Mouse (Mus musculus) megakaryocyte-erythroid progenitor cell, adult 5-6 weeks (primary cell): ENCODE results near the gene Nkx2-5. TPM values are rescaled to one million over a fixed set of nuclear protein-coding genes. Genes with fewer than 3 reads are reported as not detected.

ENCODE experiments used
- ATAC-seq: replicated peaks from 2 replicates; pipeline ENCODE4 v1.8.0; 2016; ENCODE audit warnings: mild to moderate bottlenecking, inconsistent platforms; ENCODE audit not compliant: severe bottlenecking, poor library complexity, low FRiP score, low TSS enrichment
- total RNA-seq, 2 experiments: library from RNA; stranded (forward) in 1 of 2; stranded (reverse) in 1 of 2; fragments of 200-1000, 215-1000 nt in 1 of 2; fragments of >200 nt in 1 of 2; fragmentation: Nextera tagmentation in 1 of 2; gene quantifications; 2 replicates each; pipeline ENCODE4 v1.2.3; 2014 to 2017

Nkx2-5 gene
- total RNA-seq (2014; fragmentation: Nextera tagmentation): not detected in 2 replicates
- not detected in 2 replicates for total RNA-seq (2017)

DNA sequence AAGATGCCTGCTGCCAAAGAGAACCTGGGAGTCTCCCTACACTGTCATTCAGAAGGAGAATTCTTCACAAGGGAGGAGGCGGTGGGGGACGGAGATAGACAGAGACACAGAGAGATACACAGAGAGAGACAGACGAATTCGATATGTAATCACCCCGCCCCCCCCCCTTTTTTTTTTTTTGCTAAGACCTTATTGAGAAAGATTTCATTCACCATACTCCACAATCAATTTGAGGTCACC lies at the start of gene Nkx2-5:
Gene Nkx2-5 (minus strand): TSS at position 101 of the 240 bp plus-strand sequence.
- ATAC-seq: no peak

DNA sequence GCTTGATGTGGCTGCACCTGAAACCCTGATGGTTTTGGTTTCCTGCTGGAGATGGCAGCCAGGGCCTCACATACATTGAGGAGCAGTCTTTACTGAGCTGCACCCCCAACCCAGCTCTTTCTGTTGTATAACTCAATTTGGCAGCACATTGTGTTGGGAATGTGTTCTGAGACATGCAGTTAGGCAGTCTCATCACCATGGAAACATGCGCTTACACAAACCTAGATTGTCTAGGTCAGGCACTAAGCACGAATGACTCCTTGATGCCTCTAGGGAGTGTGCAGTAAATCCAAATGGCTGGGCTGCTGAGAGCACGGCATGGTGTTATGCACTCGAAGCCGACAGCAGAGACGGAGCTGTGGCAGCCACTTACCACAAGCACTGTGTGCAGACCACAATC lies 49.5 kb upstream of the Nkx2-5 start:
- ATAC-seq: no peak

DNA sequence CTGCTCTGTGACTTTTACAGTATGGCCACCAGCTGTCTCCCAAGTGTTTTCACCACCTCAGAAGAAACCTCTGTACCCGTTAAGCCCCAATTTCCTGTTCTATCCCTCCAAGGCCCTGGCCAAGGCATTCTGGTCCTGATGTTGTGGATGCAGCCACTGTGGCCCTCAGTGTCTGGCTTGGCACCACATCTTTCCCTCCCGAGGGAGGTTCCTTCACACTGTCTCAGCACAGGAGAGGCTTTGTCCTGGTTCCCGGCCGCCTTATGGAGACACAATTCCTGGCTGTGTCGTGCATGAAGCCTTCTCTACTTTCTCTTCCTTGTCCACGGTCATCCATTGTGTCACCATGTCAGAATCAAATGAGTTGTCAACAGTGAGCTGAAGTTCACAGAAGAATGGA lies 48.7 kb upstream of the Nkx2-5 start:
- ATAC-seq: no peak

DNA sequence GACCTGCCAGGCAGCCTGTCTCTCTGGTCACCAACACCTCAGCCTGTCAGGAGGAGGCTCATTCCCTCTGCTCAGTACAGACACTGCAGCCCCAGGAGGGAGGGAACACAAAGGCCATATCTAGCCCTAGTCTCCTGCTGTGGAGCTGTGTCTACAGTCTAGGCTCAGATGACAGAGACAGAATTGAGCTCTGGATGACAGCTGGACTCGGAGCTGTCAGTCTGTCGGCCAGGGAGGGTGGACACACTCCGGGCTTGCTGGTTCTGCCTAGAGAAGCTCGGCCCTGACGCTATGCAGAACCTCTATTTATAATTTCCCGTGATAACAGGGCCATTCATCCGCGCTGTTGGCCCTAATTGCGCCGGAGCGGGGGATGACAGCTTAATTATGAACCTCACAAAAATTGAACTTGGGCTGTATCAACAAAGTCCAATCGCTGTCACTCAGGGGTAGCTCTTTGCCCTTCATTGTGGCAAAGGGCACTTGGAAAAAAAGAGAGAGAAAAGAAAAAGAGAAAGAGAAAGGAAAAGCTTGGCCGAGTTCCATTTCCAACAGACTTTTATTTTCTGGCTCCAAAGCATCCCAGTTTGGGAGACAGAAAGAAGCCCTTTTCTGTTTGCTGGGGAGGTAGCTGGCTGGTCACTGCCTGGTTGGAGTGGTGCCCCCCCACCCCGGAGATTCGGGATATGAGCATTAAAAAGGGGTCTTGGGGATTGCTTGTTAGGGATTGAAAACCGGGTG lies 48.0 kb upstream of the Nkx2-5 start:
- ATAC-seq: no peak

DNA sequence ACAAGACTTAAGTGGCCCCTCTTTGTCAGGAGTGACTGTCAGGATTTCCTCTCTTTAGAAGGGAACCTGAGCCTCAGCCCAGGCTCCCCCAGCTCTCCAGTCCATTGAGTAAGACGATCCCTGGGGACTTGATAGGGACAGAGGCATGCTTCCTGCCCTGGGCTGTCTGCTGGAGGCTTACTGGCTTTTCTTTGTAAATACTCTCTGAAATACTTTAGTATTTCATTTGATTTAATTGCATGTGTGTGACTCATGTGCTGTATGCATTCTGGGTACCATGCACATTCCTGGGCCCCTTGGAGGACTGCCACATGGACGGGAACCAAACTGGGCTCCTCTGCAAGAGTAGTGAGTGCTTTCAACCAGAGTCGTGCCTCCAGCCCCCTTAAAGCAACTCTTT lies 43.1 kb upstream of the Nkx2-5 start:
- no peak for ATAC-seq

DNA sequence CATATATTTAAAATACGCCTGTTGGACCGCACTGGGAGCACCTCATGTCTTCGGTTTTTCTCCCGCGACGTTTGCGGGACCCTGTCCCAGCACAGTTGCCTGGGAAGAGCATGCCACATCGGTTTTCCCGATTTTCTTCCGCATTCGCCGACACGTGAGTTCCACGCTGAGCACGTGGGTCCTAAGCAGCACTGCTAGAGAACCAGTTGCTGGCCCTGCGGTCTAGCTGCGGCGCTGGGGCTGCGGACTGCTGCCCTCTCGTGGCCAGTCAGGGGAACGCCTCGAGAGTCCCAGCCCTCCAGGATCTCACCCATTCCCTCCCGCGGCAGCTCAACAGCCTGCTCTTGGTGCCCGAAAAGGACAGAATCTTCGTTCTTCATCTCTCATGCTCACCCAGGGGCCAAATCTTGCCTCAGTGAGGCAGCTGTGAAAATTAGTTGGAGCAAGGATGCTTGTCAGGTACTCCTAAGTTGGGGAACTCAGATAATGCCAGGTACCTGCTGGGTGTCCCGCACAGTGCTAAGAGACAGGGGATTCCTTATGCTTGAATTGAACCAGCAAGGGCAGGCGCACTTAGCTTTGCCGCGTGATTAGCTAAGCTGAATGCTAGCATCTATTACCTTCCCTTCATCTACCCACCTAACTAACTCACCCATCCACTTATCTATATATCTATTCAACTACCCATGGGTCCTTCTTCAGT lies 41.4 kb upstream of the Nkx2-5 start:
- ATAC-seq: peak; percentile 85

DNA sequence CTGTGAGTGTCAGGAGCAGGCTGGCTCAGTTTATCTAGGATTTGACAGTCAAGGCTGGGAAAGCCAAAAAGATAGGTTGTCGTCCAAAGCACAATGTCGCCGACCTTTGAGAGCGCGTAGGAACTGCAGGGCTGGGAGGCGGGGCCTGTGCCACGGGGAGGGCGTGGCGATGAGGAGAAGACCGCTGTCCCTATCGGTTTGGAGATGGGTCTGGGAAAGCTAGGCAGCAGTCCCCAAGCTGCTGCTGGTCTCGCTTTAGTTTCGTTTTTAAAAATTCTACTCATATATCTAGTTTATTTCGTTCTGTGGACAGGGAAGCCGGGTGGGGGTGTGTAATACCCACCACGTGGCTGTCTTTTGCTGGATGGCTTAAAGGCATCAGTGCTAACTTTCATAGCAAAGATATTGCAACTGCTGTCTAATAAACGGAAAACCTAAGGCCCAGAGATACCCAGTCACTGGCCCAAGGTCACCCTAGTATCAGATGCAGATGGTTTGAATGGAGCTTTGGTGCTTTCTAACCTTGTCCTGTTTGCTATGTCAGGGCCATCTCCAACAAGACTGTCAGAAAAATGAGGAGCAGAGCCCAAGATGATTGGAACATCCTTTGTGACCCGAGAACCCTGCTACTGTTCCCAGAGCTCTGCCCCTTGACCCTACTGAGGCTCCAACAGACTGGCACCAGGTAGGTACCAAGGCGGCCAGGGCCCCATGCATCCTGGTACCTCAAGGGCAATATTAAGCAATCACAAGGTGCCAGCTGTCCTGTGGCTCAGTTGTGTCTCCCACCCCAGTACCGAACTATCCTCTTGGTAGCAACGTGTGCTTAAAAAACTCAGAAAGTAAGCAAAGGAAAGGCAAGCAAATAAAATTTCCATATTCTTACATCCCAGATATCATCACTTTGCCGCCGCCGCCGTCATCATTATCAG lies 40.5 kb upstream of the Nkx2-5 start:
- ATAC-seq: peak; percentile 88

DNA sequence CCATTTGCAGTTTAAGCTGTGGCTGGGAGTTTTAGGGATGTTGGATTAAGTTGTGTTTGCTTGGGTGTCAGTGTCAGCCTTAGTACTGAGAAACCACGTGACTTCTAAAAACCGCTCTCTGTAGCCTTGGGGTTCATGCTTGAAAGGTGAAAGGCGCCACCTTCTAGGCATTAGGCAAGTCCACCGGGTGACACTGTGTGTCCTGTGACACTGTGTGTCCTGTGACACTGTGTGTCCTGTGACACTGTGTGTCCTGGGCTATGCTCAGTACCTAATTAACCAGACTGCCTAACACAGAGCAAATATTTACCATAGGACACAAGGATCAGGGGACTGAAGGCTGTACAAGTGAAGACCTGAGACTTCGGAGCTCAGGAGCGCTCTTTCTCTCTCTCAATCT lies 38.8 kb upstream of the Nkx2-5 start:
- ATAC-seq: no peak

DNA sequence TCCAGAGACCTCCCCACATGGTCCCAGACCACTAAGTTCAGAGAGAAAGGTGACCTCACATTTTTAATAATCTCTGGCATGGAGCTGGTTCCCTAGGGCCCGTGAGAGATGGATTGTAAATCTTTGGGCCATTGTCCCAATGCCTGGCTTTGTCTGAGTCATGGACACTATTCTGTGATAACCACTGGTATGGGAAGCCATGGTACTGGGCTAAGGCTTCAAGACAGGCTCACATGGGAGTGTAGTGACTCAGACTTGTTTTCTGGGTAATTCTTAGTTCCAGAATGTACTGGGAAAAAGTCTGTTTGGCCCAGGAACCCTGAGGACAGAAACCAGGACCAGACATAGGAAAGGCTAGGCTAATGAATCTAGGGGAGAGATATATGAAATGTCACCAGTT lies 37.9 kb upstream of the Nkx2-5 start:
- no peak for ATAC-seq

DNA sequence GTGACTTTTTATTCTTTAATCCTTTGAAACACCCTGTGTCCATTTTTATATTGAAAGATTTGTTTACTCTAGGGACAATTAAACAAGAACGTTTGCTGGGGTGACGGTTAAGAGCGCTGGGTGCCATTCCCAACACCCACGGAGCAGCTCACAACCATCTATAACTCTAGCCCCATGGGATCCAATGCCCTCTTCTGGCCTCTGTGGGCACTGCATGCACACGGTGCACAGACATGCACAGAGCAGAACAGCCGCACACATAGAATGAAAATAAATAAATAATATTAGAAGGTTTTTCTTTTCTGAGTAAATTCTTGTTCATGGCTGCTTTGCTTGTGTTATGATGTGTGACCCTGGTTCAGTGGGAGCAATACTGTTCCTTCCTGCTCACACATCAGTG lies 34.4 kb upstream of the Nkx2-5 start:
- ATAC-seq: no peak

DNA sequence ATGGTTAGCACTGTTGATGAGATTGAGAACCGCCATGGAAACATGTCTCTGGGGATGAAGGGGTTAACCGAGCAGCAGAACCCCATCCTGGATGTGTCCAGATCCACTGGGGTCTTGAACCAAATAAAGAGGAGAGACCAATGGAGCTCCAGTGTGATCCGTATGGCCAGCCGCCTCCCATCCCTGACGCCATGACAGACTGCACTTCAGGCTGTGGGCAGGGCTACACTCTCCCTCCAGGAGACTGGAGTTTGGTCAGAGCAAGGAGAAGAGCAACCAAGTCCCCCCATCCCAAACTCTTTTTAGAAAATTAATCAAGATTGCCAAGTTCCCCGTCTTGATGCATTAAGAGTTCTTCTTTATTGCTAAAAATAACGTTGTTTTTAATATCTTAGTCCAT lies 33.1 kb upstream of the Nkx2-5 start:
- no peak for ATAC-seq

DNA sequence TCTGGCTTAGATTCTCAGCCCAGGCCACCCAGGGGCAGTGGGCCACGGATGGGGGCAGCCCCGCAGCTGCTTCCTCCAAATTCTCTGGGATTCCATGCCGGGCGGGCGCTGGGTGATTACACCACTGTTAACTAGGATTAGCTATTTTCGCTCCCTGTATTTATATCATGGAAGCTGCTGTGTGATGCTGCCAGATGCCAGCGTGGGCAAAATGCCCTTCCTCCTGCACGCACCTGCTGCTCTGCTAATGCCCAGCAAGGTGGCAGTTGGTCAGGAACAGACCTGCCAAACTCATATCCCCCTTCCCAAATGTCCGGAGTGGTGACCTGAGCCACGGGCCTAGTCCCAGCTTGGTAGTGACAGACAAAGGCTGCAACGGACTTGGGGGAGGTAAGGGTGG lies 29.7 kb upstream of the Nkx2-5 start:
- no peak for ATAC-seq

DNA sequence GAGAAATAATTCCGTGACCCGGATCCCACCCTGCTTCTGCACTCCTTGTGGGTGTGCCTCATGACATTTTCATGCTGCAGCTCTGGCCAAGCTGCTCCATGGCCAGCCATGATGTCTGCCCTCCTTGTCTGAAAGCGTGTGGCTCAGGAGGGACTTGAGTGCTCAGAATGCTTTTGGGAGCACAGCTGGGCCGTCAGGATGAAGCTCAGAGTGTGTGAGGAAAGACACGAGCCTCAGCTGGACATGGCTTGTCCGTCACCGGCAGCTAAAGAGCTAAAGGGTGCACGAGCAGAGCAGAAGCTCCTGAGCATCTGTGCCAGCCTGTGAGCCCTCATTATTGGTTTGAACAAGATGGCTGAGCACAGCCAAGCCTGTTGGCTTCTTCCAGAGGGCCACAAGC lies 28.7 kb upstream of the Nkx2-5 start:
- ATAC-seq: no peak

DNA sequence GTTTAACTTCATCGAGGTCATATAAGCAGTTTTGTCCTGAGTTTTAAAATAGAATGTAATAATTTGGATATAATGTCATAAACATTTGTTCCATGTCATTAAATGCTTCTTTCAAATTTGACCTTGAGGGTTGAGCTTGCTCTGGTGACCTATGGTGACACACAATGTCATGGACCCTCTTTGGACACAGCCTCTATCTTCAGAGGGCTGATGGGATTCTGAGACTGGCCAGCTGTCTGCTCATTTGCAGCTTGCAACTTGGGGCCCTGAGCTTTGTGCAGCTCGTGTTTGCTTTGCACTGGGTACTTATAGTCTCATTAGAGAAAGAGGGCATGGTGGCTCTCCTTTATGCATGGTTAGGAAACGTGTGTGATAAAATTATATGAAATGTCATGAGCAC lies 28.1 kb upstream of the Nkx2-5 start:
- no peak for ATAC-seq

DNA sequence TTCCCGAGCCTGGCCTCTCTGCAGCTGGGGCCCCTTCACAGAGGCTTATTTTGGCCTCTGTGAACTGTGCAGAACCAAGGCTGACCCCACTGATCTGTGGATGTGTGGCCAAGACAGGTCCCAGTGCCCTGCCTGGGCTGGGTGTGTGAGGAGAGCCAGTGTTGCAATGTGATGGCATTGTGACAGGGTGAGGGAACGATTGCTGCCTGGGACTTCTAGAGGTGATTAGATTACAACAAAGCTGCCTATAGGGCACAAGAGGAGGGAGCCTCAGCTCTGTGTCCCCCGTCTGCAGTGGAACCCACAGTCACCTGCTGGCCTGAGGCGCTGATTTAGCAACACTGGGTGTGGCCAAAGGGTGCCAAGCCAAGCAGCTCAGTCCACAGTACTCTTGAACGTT lies 23.9 kb upstream of the Nkx2-5 start:
- 0 out of 2 replicates have a peak, but pooled peaks have one; percentile 34 for ATAC-seq

DNA sequence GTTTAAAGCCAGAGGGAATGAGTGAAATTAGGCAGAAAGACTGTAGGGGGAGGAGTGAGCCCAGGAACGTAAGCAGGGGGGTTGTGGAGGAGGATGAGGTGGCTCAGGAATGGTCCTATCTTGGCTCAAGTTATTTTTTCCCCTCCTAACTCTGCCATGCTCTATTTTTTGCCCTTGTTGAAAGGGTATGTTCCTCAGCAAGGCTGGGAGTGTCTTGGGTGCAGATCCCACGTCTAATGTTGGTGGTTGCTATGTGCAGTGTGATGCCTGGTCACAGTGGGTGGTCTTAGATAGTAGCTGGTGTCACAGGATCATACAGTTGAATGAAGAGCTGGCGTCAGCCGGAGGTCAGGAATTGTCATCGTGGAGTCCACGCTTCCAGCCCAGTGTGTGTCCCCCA lies 20.3 kb upstream of the Nkx2-5 start:
- ATAC-seq: no peak

DNA sequence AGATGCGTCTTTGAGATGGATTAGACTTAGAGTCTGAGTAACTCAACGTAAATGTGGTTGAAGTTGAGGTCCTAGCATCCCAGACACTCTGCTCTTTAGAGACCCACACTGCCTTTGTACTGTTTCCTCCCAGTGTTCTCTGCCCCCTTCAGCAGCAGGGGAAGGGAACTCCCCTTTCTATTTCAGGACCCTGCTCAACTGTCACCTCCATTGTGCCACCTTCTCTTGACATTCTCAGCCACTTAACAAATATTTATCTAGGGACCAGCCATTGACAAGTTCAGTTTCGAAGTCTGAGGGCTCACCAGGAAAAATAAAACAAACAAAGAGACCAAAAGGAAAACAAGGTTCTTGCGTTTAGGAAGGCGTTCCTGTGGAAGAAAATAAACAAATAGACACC lies 19.5 kb upstream of the Nkx2-5 start:
- ATAC-seq: no peak

DNA sequence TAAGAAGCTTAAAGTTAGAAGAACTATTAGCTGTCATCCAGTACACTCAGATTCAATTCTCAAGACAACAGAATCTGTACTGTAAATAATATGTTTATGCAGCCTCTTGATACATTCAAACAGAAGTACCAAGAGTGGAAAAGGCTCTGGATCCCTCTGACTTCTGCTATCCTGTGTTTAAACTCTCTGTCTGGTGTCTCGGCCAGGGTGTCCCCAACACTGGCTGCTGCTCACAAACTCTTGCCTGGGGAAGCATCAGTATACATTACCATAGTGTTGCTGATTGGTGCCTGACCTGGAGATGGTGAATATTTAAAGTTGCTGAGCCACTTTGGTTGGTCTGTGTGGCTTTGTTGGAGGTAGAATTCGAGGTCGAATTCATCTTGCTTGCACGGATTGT lies 17.0 kb upstream of the Nkx2-5 start:
- ATAC-seq: no peak

DNA sequence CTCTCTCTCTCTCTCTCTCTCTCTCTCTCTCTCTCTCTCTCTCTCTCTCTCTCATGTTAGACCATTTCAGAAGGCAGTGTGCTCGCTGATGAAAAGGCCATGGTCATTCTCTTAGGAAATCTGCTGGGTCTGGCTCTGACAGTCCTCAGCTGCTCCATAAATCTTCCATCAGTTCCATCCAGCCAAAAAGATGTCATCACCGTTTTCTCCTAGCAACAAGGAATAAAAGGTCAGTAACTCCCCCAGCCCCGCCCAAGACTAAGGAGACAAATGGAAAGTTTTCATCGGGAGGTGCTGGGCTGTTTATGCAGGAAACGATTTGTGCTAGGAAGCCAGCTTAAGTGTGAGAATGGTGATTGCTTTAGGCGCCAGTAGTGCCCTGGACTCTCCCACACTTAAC lies 16.6 kb upstream of the Nkx2-5 start:
- ATAC-seq: no peak

DNA sequence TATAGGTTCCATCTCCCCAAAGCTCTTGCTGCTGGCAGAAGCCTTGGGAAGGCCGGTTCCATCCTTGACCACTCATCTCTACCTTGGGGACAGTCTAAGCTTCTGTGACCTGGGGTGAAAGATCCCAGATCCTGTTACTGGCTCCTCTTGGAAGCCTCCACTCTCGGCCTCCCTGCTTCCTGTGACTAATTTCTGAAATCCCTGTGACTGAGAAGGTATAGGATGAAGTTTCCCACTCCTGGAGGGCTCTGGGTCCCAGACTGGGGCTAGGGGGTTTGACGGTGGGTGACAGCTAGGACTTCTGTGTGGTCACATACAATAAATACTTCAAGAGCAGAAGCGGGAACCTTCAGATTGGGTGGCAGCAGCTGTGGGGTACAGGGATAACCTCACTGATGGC lies 16.1 kb upstream of the Nkx2-5 start:
- ATAC-seq: no peak
